ENCODE assay signal across 17 mouse cellular contexts in the genomic region with DNA sequence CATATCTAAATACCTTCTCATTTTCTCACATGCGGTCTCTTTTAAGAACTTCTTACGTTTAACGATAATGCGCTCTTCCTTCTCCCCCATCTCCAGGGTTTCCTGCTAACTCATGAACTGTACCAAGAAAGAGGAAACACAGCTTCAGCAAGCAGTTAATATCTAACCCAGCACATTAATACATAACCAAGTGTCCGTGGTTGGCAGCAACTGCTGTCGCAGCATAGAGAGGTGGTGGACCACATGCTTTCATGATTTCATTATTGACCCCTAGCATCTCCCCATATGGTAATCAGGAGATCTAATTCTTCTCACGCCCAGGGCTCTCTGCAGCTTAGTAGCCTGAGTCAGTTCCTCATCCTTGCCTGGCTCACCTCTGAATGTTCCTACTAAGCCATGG. TPM values are rescaled to one million over a fixed set of nuclear protein-coding genes. Genes with fewer than 3 reads are reported as not detected.
DNase-seq lines count a peak whose midpoint lies in the region; ATAC-seq and TF ChIP-seq lines count a peak whose summit lies in the region.
"Had no signal": no experiment of that assay in that cellular context is flagged by ENCODE, and none has a peak within 500 bp of the region (broad histone marks: within the 10 kb centered on the region; RNA-seq: fewer than 3 reads in every experiment).

No protein-coding gene starts in this region.

- peak overlapping the region; percentile 83 for H3K27ac ChIP-seq in liver, adult 2 months (replicated peaks; ENCODE audit: insufficient read depth, low read depth, low read length)
- no peak overlapping the region for H3K27ac ChIP-seq in liver, embryonic 12.5 days
- no peak overlapping the region for H3K27ac ChIP-seq in intestine, embryonic 14.5 days (ENCODE audit: low read depth)
- H3K27ac ChIP-seq: hindbrain, postnatal 0 days had no signal

- peak; percentile 81 for DNase-seq in liver, adult 2 months (ENCODE audit: extremely low read depth, low read depth, low spot score)
- DNase-seq in intestine, embryonic 14.5 days (ENCODE audit: low spot score): no peak
- peak; percentile 61 for DNase-seq in kidney, postnatal 14 days
- peak; percentile 74 for DNase-seq in yolk sac, embryonic 10.5 days (ENCODE audit: low spot score)
- DNase-seq in right cerebral cortex, postnatal 10 days (ENCODE audit: low spot score in 2 of 2): no peak
- no peak for DNase-seq in retina, postnatal 1 day
- no peak for DNase-seq in gastrocnemius, adult 8-10 months (ENCODE audit: low spot score in 2 of 2)
- DNase-seq: gastrocnemius, postnatal 10 days; layer of hippocampus, postnatal 36 days had no signal

- H3K9ac ChIP-seq in liver, adult 2 months (ENCODE audit: low read depth, low read length): no peak overlapping the region
- no peak overlapping the region for H3K9ac ChIP-seq in liver, embryonic 12.5 days
- H3K9ac ChIP-seq in intestine, embryonic 14.5 days (ENCODE audit: low read length): no peak overlapping the region

- peaks cover 20% of the 10 kb centered on the region for H3K36me3 ChIP-seq in liver, adult 2 months (ENCODE audit: control insufficient read depth, insufficient read depth, low read length)
- H3K36me3 ChIP-seq in liver, embryonic 12.5 days: peaks cover 47% of the 10 kb centered on the region
- H3K36me3 ChIP-seq in intestine, embryonic 14.5 days (ENCODE audit: control insufficient read depth, insufficient read depth, low read length): peaks cover 31% of the 10 kb centered on the region

- no peaks in the 10 kb centered on the region for H3K27me3 ChIP-seq in liver, adult 2 months (ENCODE audit: control insufficient read depth, insufficient read depth, low read length)
- 0 out of 2 replicates have a peak, but pooled peaks cover 8% of the 10 kb centered on the region for H3K27me3 ChIP-seq in liver, embryonic 12.5 days (replicated peaks)
- no peaks in the 10 kb centered on the region for H3K27me3 ChIP-seq in intestine, embryonic 14.5 days (replicated peaks; ENCODE audit: control insufficient read depth, insufficient read depth, low read length)

- H3K4me3 ChIP-seq in liver, adult 2 months (ENCODE audit: insufficient read depth, low read depth, low read length): no peak overlapping the region
- no peak overlapping the region for H3K4me3 ChIP-seq in liver, embryonic 12.5 days
- H3K4me3 ChIP-seq in intestine, embryonic 14.5 days (ENCODE audit: low read depth, low read length): no peak overlapping the region

- no peak for ATAC-seq in liver, embryonic 12.5 days
- 0 out of 2 replicates have a peak, but pooled peaks have one; percentile 40 for ATAC-seq in intestine, embryonic 14.5 days (replicated peaks; ENCODE audit: low FRiP score, low TSS enrichment, low read depth)
- ATAC-seq: hindbrain, postnatal 0 days had no signal

- H3K9me3 ChIP-seq in liver, embryonic 12.5 days (replicated peaks): no peaks in the 10 kb centered on the region
- H3K9me3 ChIP-seq in intestine, embryonic 14.5 days (ENCODE audit: control insufficient read depth, low read length): no peaks in the 10 kb centered on the region

- no peak for TF ChIP-seq CTCF in liver, adult 2 months (IDR thresholded peaks at IDR 0.05; ENCODE audit: low read depth, low read length)

- WGBS in liver, adult 2 months: 23% methylated on average over 7 of the region's 7 CpGs
- WGBS in liver, embryonic 12.5 days (ENCODE audit: insufficient replicate concordance): 76% methylated on average over 7 of the region's 7 CpGs
- 84% methylated on average over 7 of the region's 7 CpGs for WGBS in intestine, embryonic 14.5 days

- peaks cover 27% of the 10 kb centered on the region for H3K4me1 ChIP-seq in liver, adult 2 months (ENCODE audit: control insufficient read depth, insufficient read depth, low read length)
- H3K4me1 ChIP-seq in liver, embryonic 12.5 days: peaks cover 21% of the 10 kb centered on the region
- no peaks in the 10 kb centered on the region; the same call in 1 of the 2 replicates for H3K4me1 ChIP-seq in intestine, embryonic 14.5 days (replicated peaks; ENCODE audit: control insufficient read depth, insufficient read depth, low read length)

- no peak for TF ChIP-seq POLR2A in liver, adult 2 months (IDR thresholded peaks at IDR 0.05; ENCODE audit: extremely low read depth, insufficient read depth, low read length)

- H3K79me2 ChIP-seq in liver, adult 2 months (ENCODE audit: control insufficient read depth, insufficient read depth, low read length): no peaks in the 10 kb centered on the region

- no peak overlapping the region for H3K4me2 ChIP-seq in liver, embryonic 12.5 days
- no peak overlapping the region for H3K4me2 ChIP-seq in intestine, embryonic 14.5 days (ENCODE audit: low read length)

RNA-seq across cellular contexts. Expression of a gene that starts 10.0 kb away (rescaled TPM):
- not detected in 2 replicates for total RNA-seq in liver, adult 2 months (2014; rRNA removed)
- polyA plus RNA-seq in liver, adult 2 months (2012; rRNA removed): not detected in 2 replicates
- not detected in 2 replicates for polyA plus RNA-seq in liver, embryonic 12.5 days (2016; fragmentation: Nextera tagmentation; extraction: Ambion mirVana)
- polyA plus RNA-seq in intestine, embryonic 14.5 days (2014; fragmentation: Nextera tagmentation; extraction: Ambion mirVana): not detected in 2 replicates
- total RNA-seq in gastrocnemius, adult 8-10 months (2022): not detected
- total RNA-seq: adrenal gland, adult 8-10 months; gastrocnemius, postnatal 10 days; hindbrain, postnatal 0 days; layer of hippocampus, postnatal 36 days; monocyte, adult 5-6 weeks had no signal
- polyA plus RNA-seq: embryonic facial prominence, embryonic 11.5 days; forebrain, embryonic 11.5 days; heart, embryonic 14.5 days; hindbrain, postnatal 0 days; limb, embryonic 14.5 days had no signal

RNA-seq across cellular contexts. Expression of a gene that starts 50.9 kb away (rescaled TPM):
- 0.13 TPM in 1 of 2 replicates, not detected in the other for total RNA-seq in liver, adult 2 months (2014; rRNA removed)
- 0.27 TPM in 1 of 2 replicates, not detected in the other for polyA plus RNA-seq in liver, adult 2 months (2012; rRNA removed)
- not detected in 2 replicates for polyA plus RNA-seq in liver, embryonic 12.5 days (2016; fragmentation: Nextera tagmentation; extraction: Ambion mirVana)
- polyA plus RNA-seq in intestine, embryonic 14.5 days (2014; fragmentation: Nextera tagmentation; extraction: Ambion mirVana): 1.5 and 2.0 TPM in 2 replicates
- total RNA-seq in gastrocnemius, adult 8-10 months (2022): under 1 TPM in 1 of 4 experiments, not detected in 3; 0.19 TPM
- total RNA-seq: gastrocnemius, postnatal 10 days; monocyte, adult 5-6 weeks had no signal
- polyA plus RNA-seq: embryonic facial prominence, embryonic 11.5 days; forebrain, embryonic 11.5 days; heart, embryonic 14.5 days had no signal

Comparison
In these comparisons a context has a peak if more than half of its experiments do, and no peak if none do; other contexts are left out.
1. DNase-seq: peak in liver, adult 2 months (single experiment), kidney, postnatal 14 days (single experiment) and yolk sac, embryonic 10.5 days (single experiment); none in intestine, embryonic 14.5 days (single experiment), right cerebral cortex, postnatal 10 days (0 of 2), retina, postnatal 1 day (single experiment) and gastrocnemius, adult 8-10 months (0 of 2).